Mouse (Mus musculus): ENCODE measurements around the gene C87436. TPM values are rescaled to one million over a fixed set of nuclear protein-coding genes. Genes with fewer than 3 reads are reported as not detected.
A peak's percentile ranks its signal among the peaks of the same experiment; 100 is the strongest.

C87436 gene
- polyA plus RNA-seq, 1 experiment from 2014 or later, result 25.5 TPM

DNA sequence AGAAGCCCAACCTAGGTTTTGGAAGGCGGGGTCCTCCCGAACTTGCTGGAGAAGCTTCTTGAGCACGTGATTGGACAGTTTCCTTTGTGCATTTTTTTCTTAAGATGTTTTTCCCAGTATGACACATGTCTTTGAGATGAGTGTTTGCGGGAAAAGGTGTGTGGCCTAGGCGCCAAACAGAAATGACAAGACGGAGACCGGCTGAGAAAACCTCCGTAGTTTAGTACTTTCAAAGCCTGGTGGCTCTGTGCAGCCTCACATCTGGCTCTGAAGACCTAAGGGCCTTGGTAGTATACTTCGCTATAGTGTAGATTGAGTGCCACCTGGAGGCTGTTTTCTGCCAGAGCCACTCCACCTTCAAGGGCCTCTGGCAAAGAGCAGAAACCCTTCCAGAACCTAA lies 37.2 kb upstream of the C87436 start:
- 3% methylated on average over 9 of the region's 9 CpGs for WGBS
- ATAC-seq (replicated peaks; ENCODE audit: low FRiP score), result 0 out of 2 replicates have a peak, but pooled peaks have one; percentile 26
- H3K9ac ChIP-seq, result 0 out of 2 replicates have a peak overlapping the region, but pooled peaks have one; percentile 16

DNA sequence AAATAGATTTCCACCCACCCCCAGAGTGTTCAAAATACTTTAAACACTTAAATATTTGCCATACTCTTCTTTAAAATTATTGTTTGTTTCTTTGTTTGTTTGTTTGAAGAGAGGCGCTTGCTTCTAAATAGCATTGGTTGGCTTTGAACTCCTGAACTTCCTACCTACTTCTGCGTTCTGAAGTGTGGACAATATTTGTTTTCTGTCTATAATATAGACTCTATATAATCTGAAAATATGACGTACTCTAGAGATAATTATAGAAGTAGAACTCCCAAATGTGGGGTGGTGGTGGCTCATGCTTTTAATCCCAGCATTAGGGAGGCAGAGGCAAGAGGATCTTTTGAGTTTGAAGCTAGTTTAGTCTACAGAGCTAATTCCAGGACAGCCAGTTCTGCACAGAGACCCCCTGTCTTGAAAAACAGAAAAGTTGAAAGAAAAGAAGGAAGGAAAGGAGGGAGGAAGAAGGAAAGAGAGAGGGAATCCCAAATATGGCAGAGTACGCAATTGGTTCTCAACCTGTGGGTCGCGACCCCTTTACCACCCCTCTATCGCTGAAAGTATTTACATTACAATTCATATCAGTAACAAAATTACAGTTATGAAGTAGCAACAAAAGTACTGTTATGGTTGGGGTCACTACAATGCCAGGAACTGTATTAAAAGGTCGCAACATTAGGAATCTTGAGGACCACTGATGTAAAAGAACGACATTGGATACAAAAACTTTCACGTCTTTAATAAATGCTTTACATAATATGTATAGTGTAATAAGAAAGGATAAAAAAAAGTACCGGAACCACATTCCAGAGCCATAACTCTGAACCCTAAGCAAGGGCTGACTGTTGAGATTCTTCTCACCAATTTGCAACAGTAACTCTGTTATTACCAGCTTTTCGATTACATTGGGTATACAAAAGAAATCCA lies 35.2 kb upstream of the C87436 start:
- WGBS, result 39% methylated on average over 12 of the region's 12 CpGs
- Histone ChIP-seq H3K4me2 (peak overlapping the region; percentile 62), H3K4me1 (peaks cover 21% of the 10 kb centered on the region), H3K9me3 (replicated peaks) (no peaks in the 10 kb centered on the region), H3K27me3 (no peaks in the 10 kb centered on the region), H3K36me3 (peaks cover 8% of the 10 kb centered on the region), H3K9ac (peak overlapping the region; percentile 96), H3K27ac (peak overlapping the region; percentile 41; the same call in 1 of the 2 replicates), H3K4me3 (replicated peaks) (peak overlapping the region; percentile 83)
- ATAC-seq (replicated peaks; ENCODE audit: low FRiP score), result no peak

More for the DNA sequence above, 37.2 kb upstream of the C87436 start:
- Histone ChIP-seq H3K27ac (peak overlapping the region; percentile 45; the same call in 1 of the 2 replicates), H3K36me3 (no peaks in the 10 kb centered on the region), H3K4me2 (peak overlapping the region; percentile 60), H3K27me3 (no peaks in the 10 kb centered on the region), H3K9me3 (replicated peaks) (no peaks in the 10 kb centered on the region), H3K4me3 (replicated peaks) (peak overlapping the region; percentile 36), H3K4me1 (peaks cover 22% of the 10 kb centered on the region)

GRCm38 (mm10) chr6:86403728-86404099 lies 34.5 kb upstream of the C87436 start:
- WGBS, result under 1% methylated on average over 15 of the region's 15 CpGs
- peak overlapping the region; percentile 100 for H3K27ac ChIP-seq
- ATAC-seq (replicated peaks; ENCODE audit: low FRiP score), result peak; percentile 68

DNA sequence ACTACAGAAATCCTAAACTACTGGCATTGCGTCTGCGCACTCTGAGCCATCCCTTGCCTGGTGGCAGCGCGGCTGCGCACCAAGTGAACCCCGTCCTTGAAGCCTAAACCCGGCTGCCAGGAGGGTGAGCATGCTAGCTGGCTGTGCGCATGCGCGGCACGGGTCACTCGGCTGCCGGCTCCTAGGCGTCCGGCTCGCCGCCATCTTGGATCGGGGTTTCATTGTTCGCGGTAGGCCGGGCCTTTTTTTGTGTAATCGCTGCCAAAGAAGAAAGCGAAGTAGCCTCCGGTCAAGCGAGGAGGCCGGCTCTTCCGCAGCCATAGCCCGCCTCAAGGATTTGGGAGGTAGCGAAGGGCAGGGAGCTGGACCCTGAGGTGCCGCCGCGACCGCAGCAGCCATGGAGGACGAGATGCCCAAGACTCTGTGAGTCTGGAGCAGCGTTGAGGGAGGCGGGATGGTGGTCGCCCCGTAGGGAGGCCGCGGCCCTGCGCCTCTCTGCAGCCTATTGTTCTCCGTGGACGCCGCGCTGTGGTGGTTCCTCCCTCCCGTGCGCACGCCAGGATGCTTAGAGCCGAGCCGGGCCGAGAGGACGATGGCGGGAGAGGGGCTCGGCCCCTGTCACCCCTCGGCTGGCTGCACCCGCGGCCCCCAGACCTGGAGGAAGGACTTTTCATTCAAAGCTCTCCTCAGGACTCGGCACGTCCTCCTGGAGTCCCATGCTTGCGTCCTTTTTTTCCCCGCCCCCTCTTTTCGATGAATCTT lies 33.9 kb upstream of the C87436 start, which contains the start of gene Tia1:
Gene Tia1, plus strand, starts transcription at position 120 of the 762 bp plus-strand sequence.
- peak within 1 kb of the TSS; percentile 62 for H3K4me2 ChIP-seq
- peaks cover 20% of the 10 kb centered on the region for H3K36me3 ChIP-seq
- H3K4me1 ChIP-seq, result peaks cover 21% of the 10 kb centered on the region
- H3K9me3 ChIP-seq (replicated peaks), result no peaks in the 10 kb centered on the region
- peak within 1 kb of the TSS; percentile 83 for H3K4me3 ChIP-seq (replicated peaks)
- H3K9ac ChIP-seq, result peak within 1 kb of the TSS; percentile 96
- no peaks in the 10 kb centered on the region for H3K27me3 ChIP-seq
- ATAC-seq (replicated peaks; ENCODE audit: low FRiP score), result peak; percentile 97
- WGBS, result under 1% methylated on average over 59 of the region's 62 CpGs
- H3K27ac ChIP-seq, result peak within 1 kb of the TSS; percentile 100

More at GRCm38 (mm10) chr6:86403728-86404099, 34.5 kb upstream of the C87436 start:
- Histone ChIP-seq H3K36me3 (peaks cover 14% of the 10 kb centered on the region), H3K27me3 (no peaks in the 10 kb centered on the region), H3K9ac (peak overlapping the region; percentile 96), H3K4me1 (peaks cover 21% of the 10 kb centered on the region), H3K9me3 (replicated peaks) (no peaks in the 10 kb centered on the region), H3K4me2 (peak overlapping the region; percentile 62), H3K4me3 (replicated peaks) (peak overlapping the region; percentile 83)

DNA sequence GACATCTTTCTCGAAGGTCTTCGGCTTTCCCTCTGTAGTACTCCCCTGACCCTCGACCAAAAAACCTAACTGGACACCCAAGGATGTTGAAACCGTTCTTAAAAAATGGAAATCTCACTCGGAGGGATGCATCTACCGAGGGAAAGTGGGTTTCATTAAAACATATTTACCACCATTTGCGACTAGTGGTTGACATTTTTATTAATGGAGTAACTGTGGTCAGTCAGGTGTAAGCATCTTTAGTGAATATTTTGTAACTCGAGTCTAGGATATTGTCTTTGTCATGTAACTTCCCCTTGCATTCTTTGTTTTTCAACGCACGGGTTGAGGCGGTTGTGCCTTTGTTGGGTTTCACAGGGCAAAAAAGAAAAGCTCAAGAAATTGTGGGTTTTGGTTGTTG lies 33.2 kb upstream of the C87436 start:
- peak overlapping the region; percentile 83 for H3K4me3 ChIP-seq (replicated peaks)
- H3K9me3 ChIP-seq (replicated peaks), result no peaks in the 10 kb centered on the region
- no peaks in the 10 kb centered on the region for H3K27me3 ChIP-seq
- ATAC-seq (replicated peaks; ENCODE audit: low FRiP score), result no peak
- H3K27ac ChIP-seq, result peak overlapping the region; percentile 100
- peak overlapping the region; percentile 62 for H3K4me2 ChIP-seq
- peaks cover 23% of the 10 kb centered on the region for H3K4me1 ChIP-seq
- H3K36me3 ChIP-seq, result peaks cover 27% of the 10 kb centered on the region
- under 1% methylated on average over 11 of the region's 11 CpGs for WGBS
- peak overlapping the region; percentile 96 for H3K9ac ChIP-seq

- no peak for ATAC-seq (replicated peaks; ENCODE audit: low FRiP score)
Measured at GRCm38 (mm10) chr6:86406306-86406705, 31.9 kb upstream of the C87436 start.

GRCm38 (mm10) chr6:86418711-86419110 lies 19.5 kb upstream of the C87436 start:
- Histone ChIP-seq H3K36me3 (peaks cover 90% of the 10 kb centered on the region), H3K4me1 (no peaks in the 10 kb centered on the region), H3K9ac (no peak overlapping the region), H3K9me3 (replicated peaks) (no peaks in the 10 kb centered on the region), H3K4me3 (replicated peaks) (no peak overlapping the region), H3K4me2 (no peak overlapping the region), H3K27ac (no peak overlapping the region), H3K27me3 (no peaks in the 10 kb centered on the region)
- no peak for ATAC-seq (replicated peaks; ENCODE audit: low FRiP score)
- 95% methylated on average over 6 of the region's 6 CpGs for WGBS

More at GRCm38 (mm10) chr6:86406306-86406705, 31.9 kb upstream of the C87436 start:
- Histone ChIP-seq H3K36me3 (peaks cover 27% of the 10 kb centered on the region), H3K9ac (no peak overlapping the region), H3K4me2 (peak overlapping the region; percentile 62), H3K9me3 (replicated peaks) (no peaks in the 10 kb centered on the region), H3K4me1 (peaks cover 19% of the 10 kb centered on the region), H3K27ac (no peak overlapping the region), H3K4me3 (replicated peaks) (no peak overlapping the region), H3K27me3 (no peaks in the 10 kb centered on the region)

GRCm38 (mm10) chr6:86419239-86419638 lies 18.9 kb upstream of the C87436 start:
- no peaks in the 10 kb centered on the region for H3K4me1 ChIP-seq
- H3K9ac ChIP-seq, result no peak overlapping the region
- peaks cover 87% of the 10 kb centered on the region for H3K36me3 ChIP-seq
- no peak overlapping the region for H3K27ac ChIP-seq
- H3K4me2 ChIP-seq, result no peak overlapping the region
- H3K27me3 ChIP-seq, result no peaks in the 10 kb centered on the region
- H3K4me3 ChIP-seq (replicated peaks), result no peak overlapping the region
- no peak for ATAC-seq (replicated peaks; ENCODE audit: low FRiP score)
- WGBS, result 89% methylated on average over 3 of the region's 3 CpGs
- no peaks in the 10 kb centered on the region for H3K9me3 ChIP-seq (replicated peaks)

- 79% methylated on average over 6 of the region's 6 CpGs for WGBS
- no peaks in the 10 kb centered on the region for H3K27me3 ChIP-seq
- peaks cover 87% of the 10 kb centered on the region for H3K36me3 ChIP-seq
- H3K27ac ChIP-seq, result no peak overlapping the region
- H3K4me1 ChIP-seq, result no peaks in the 10 kb centered on the region
- H3K9me3 ChIP-seq (replicated peaks), result no peaks in the 10 kb centered on the region
- no peak overlapping the region for H3K4me3 ChIP-seq (replicated peaks)
- no peak overlapping the region for H3K9ac ChIP-seq
- no peak for ATAC-seq (replicated peaks; ENCODE audit: low FRiP score)
- no peak overlapping the region for H3K4me2 ChIP-seq
Measured at GRCm38 (mm10) chr6:86420491-86420890, 17.7 kb upstream of the C87436 start.

DNA sequence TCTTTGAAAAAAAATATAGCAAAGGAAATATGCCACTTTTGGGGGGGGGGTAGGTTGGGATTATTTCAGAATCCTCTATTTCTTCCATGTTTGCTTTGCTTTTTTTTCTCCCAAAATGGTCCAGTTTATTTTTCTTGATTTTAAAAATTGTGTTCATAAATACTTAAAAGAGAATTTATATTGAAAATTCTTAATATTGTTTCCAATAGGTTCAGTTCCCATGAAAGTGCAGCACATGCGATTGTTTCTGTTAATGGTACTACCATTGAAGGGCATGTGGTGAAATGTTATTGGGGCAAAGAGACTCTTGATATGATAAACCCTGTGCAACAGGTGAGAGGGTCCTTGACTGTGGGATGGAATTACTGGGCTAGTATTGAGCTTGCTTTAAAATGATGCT lies 11.8 kb upstream of the C87436 start, which contains the start of gene Gm44790:
Gene Gm44790, plus strand, starts transcription at position 301 of the 400 bp plus-strand sequence.
- Histone ChIP-seq H3K4me2 (no peak within 1 kb of the TSS), H3K27ac (no peak within 1 kb of the TSS), H3K9ac (no peak within 1 kb of the TSS), H3K4me3 (replicated peaks) (no peak within 1 kb of the TSS), H3K27me3 (no peaks in the 10 kb centered on the region), H3K9me3 (replicated peaks) (no peaks in the 10 kb centered on the region), H3K4me1 (no peaks in the 10 kb centered on the region), H3K36me3 (peaks cover 86% of the 10 kb centered on the region)
- ATAC-seq (replicated peaks; ENCODE audit: low FRiP score), result no peak
- WGBS, result 89% methylated on average over 1 of the region's 1 CpGs

GRCm38 (mm10) chr6:86431531-86431930 lies 6.6 kb upstream of the C87436 start:
- no peak overlapping the region for H3K4me2 ChIP-seq
- no peak overlapping the region for H3K4me3 ChIP-seq (replicated peaks)
- no peaks in the 10 kb centered on the region for H3K4me1 ChIP-seq
- ATAC-seq (replicated peaks; ENCODE audit: low FRiP score), result no peak
- no peaks in the 10 kb centered on the region for H3K27me3 ChIP-seq
- H3K9ac ChIP-seq, result no peak overlapping the region
- H3K36me3 ChIP-seq, result peaks cover 91% of the 10 kb centered on the region
- WGBS, result 93% methylated on average over 3 of the region's 3 CpGs
- no peaks in the 10 kb centered on the region for H3K9me3 ChIP-seq (replicated peaks)
- no peak overlapping the region for H3K27ac ChIP-seq

DNA sequence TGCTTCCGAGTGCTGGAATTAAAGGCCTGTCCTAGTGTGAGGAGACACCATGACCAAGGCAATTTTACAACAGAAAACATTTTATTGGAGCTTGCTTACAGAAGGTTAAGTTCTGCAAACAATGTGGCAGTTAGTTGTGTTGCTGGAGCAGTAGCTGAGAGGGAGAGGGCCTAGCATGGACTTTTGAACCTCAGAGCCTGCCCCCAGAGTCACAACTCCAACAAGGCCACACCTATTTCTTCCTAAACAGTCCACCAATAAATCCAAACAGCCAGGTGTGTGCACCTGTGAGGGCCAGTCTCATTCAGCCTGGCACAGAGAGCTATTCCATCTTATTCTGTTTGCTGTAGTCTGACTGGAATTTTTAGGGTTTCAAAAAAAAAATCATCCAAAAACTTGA lies 4.5 kb upstream of the C87436 start:
- ATAC-seq (replicated peaks; ENCODE audit: low FRiP score), result no peak
- H3K9me3 ChIP-seq (replicated peaks), result no peaks in the 10 kb centered on the region
- WGBS, result 93% methylated on average over 1 of the region's 1 CpGs
- H3K4me3 ChIP-seq (replicated peaks), result no peak overlapping the region
- H3K27me3 ChIP-seq, result no peaks in the 10 kb centered on the region
- H3K4me2 ChIP-seq, result no peak overlapping the region
- no peaks in the 10 kb centered on the region for H3K4me1 ChIP-seq
- no peak overlapping the region for H3K27ac ChIP-seq
- peaks cover 73% of the 10 kb centered on the region for H3K36me3 ChIP-seq
- no peak overlapping the region for H3K9ac ChIP-seq

All from kidney, embryonic 15.5 days (tissue).